Mouse (Mus musculus): Measurements from ENCODE around the gene Itpr3. TPM values are rescaled to one million over a fixed set of nuclear protein-coding genes. Genes with fewer than 3 reads are reported as not detected.

The Itpr3 gene
- polyA plus RNA-seq, 1 experiment = 21.9 TPM

- no peaks in the 10 kb centered on the region for H3K36me3 ChIP-seq (ENCODE audit: control insufficient read depth, insufficient read depth, low read length, poor library complexity, severe bottlenecking)
- H3K9me3 ChIP-seq (replicated peaks; ENCODE audit: control insufficient read depth, insufficient read depth, low read length, poor library complexity, severe bottlenecking) = no peaks in the 10 kb centered on the region
- H3K4me1 ChIP-seq (ENCODE audit: control insufficient read depth, insufficient read depth, low read length) = peaks cover 2% of the 10 kb centered on the region
- no peak overlapping the region for H3K9ac ChIP-seq (ENCODE audit: low read depth, poor library complexity, severe bottlenecking)
- TF ChIP-seq CTCF (IDR thresholded peaks at IDR 0.05; ENCODE audit: low read depth, low read length) = no peak
- no peak for TF ChIP-seq EP300 (IDR thresholded peaks at IDR 0.05; ENCODE audit: insufficient read depth, low read depth, low read length)
- TF ChIP-seq POLR2A (IDR thresholded peaks at IDR 0.05; ENCODE audit: insufficient read depth, low read length) = no peak
- H3K27ac ChIP-seq (ENCODE audit: insufficient read depth, low read length) = no peak overlapping the region
- H3K4me3 ChIP-seq (ENCODE audit: low read depth, low read length) = no peak overlapping the region
- H3K27me3 ChIP-seq (ENCODE audit: control insufficient read depth, insufficient read depth, low read length, poor library complexity, severe bottlenecking) = no peaks in the 10 kb centered on the region
Observed at GRCm38 (mm10) chr17:27073126-27073525, 16.0 kb downstream of the Itpr3 start.

DNA sequence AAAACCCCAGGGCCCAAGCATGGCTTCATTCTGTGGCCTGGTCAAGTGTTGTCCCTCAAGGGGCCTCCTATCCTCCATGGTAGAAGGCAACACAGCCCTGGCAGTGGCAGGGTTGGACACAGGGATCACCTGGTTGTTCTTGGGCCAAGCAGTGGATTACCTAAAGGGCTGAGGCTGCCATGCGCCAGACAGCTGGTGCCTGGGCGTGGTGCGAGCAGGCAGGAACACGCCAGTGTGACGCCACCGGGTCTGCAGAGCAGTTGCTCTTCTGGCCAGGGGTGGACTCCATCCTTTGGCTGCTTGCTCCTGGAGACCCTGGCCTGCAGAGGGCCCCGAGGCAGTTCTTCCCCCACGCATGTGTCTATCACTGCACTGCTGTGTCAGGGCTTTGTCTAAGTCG lies 16.7 kb downstream of the Itpr3 start:
- Histone ChIP-seq H3K4me1 (ENCODE audit: control insufficient read depth, insufficient read depth, low read length) (peaks cover 4% of the 10 kb centered on the region), H3K4me3 (ENCODE audit: low read depth, low read length) (no peak overlapping the region), H3K9ac (ENCODE audit: low read depth, poor library complexity, severe bottlenecking) (no peak overlapping the region), H3K27me3 (ENCODE audit: control insufficient read depth, insufficient read depth, low read length, poor library complexity, severe bottlenecking) (no peaks in the 10 kb centered on the region), H3K9me3 (replicated peaks; ENCODE audit: control insufficient read depth, insufficient read depth, low read length, poor library complexity, severe bottlenecking) (no peaks in the 10 kb centered on the region), H3K27ac (ENCODE audit: insufficient read depth, low read length) (no peak overlapping the region), H3K36me3 (ENCODE audit: control insufficient read depth, insufficient read depth, low read length, poor library complexity, severe bottlenecking) (no peaks in the 10 kb centered on the region)
- no peak for TF ChIP-seq POLR2A (IDR thresholded peaks at IDR 0.05; ENCODE audit: insufficient read depth, low read length)
- no peak for TF ChIP-seq EP300 (IDR thresholded peaks at IDR 0.05; ENCODE audit: insufficient read depth, low read depth, low read length)
- TF ChIP-seq CTCF (IDR thresholded peaks at IDR 0.05; ENCODE audit: low read depth, low read length) = no peak

GRCm38 (mm10) chr17:27074236-27074635 lies 17.1 kb downstream of the Itpr3 start:
- TF ChIP-seq EP300 (IDR thresholded peaks at IDR 0.05; ENCODE audit: insufficient read depth, low read depth, low read length) (no peak), POLR2A (IDR thresholded peaks at IDR 0.05; ENCODE audit: insufficient read depth, low read length) (no peak), CTCF (IDR thresholded peaks at IDR 0.05; ENCODE audit: low read depth, low read length) (no peak)
- H3K36me3 ChIP-seq (ENCODE audit: control insufficient read depth, insufficient read depth, low read length, poor library complexity, severe bottlenecking) = no peaks in the 10 kb centered on the region
- no peak overlapping the region for H3K27ac ChIP-seq (ENCODE audit: insufficient read depth, low read length)
- H3K4me3 ChIP-seq (ENCODE audit: low read depth, low read length) = no peak overlapping the region
- no peaks in the 10 kb centered on the region for H3K27me3 ChIP-seq (ENCODE audit: control insufficient read depth, insufficient read depth, low read length, poor library complexity, severe bottlenecking)
- H3K9me3 ChIP-seq (replicated peaks; ENCODE audit: control insufficient read depth, insufficient read depth, low read length, poor library complexity, severe bottlenecking) = no peaks in the 10 kb centered on the region
- peaks cover 5% of the 10 kb centered on the region for H3K4me1 ChIP-seq (ENCODE audit: control insufficient read depth, insufficient read depth, low read length)
- no peak overlapping the region for H3K9ac ChIP-seq (ENCODE audit: low read depth, poor library complexity, severe bottlenecking)

DNA sequence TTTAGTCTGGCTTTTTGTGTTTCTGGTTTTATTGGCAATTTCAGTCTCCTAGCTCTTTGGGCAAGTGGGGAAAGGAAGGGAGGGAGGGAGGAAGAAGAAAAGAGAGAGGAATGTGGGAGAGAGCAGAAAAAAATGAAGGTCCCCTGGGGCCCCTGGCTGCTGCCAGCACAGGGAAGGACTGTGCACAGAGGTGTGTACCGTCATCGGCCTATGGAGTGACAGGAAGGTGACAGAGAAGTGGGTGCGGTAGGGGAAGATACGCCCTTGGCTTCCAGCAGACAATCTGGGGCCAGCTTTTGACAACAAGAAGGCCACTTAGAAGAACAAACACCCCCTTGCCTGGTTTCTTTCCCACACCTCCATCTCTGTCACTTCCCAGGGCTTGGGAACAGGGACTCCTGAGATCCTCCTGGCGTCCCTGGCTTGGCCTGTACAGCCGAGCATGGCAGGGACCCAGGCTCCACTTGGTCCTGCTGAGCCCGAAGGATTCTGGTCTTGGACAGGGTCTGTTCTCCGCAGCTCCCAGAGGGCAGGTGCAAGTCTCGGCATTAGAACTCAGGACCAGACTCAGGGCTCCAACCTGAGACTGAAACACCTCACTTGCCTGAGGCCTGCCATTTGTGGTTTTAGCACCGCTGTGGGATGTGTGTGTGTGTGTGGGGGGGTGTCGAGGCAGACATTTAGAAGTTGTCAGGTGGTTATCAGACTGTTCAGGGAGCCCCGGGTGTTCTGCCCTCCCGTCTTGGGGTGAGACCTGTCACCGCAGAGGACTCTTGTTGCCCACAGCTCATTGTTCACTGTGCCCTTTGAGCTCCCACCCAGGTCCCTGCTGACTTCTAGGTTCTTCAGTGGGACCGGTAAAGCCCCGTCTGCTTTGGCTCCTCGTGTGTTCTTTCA lies 18.0 kb downstream of the Itpr3 start:
- TF ChIP-seq POLR2A (IDR thresholded peaks at IDR 0.05; ENCODE audit: insufficient read depth, low read length) (no peak), CTCF (IDR thresholded peaks at IDR 0.05; ENCODE audit: low read depth, low read length) (no peak), EP300 (IDR thresholded peaks at IDR 0.05; ENCODE audit: insufficient read depth, low read depth, low read length) (no peak)
- H3K9ac ChIP-seq (ENCODE audit: low read depth, poor library complexity, severe bottlenecking) = no peak overlapping the region
- H3K27ac ChIP-seq (ENCODE audit: insufficient read depth, low read length) = no peak overlapping the region
- H3K27me3 ChIP-seq (ENCODE audit: control insufficient read depth, insufficient read depth, low read length, poor library complexity, severe bottlenecking) = no peaks in the 10 kb centered on the region
- peaks cover 3% of the 10 kb centered on the region for H3K4me1 ChIP-seq (ENCODE audit: control insufficient read depth, insufficient read depth, low read length)
- H3K36me3 ChIP-seq (ENCODE audit: control insufficient read depth, insufficient read depth, low read length, poor library complexity, severe bottlenecking) = no peaks in the 10 kb centered on the region
- H3K9me3 ChIP-seq (replicated peaks; ENCODE audit: control insufficient read depth, insufficient read depth, low read length, poor library complexity, severe bottlenecking) = no peaks in the 10 kb centered on the region
- no peak overlapping the region for H3K4me3 ChIP-seq (ENCODE audit: low read depth, low read length)

DNA sequence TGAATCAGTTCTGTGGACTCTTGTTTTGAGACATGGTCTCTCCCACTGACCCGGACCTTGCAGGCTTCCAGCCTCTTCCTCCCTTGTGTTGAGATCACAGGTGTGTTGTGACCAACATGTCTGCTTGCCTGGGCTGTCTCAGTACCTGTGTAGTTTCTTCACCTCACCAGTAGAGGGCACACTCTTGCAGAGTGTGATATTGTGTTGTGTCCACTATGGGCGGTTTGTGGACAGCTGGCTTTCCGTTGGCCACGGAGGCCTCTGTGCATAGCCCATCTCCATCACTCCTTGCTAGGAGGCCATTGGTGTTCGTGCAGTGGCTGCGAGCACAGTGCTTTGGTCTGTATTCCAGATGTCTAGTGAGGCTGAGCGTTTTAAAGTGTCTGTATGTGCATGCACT lies 20.0 kb downstream of the Itpr3 start:
- H3K27me3 ChIP-seq (ENCODE audit: control insufficient read depth, insufficient read depth, low read length, poor library complexity, severe bottlenecking) = no peaks in the 10 kb centered on the region
- H3K4me1 ChIP-seq (ENCODE audit: control insufficient read depth, insufficient read depth, low read length) = peaks cover 7% of the 10 kb centered on the region
- no peaks in the 10 kb centered on the region for H3K36me3 ChIP-seq (ENCODE audit: control insufficient read depth, insufficient read depth, low read length, poor library complexity, severe bottlenecking)
- TF ChIP-seq EP300 (IDR thresholded peaks at IDR 0.05; ENCODE audit: insufficient read depth, low read depth, low read length) = no peak
- TF ChIP-seq CTCF (IDR thresholded peaks at IDR 0.05; ENCODE audit: low read depth, low read length) = peak; percentile 25
- H3K9me3 ChIP-seq (replicated peaks; ENCODE audit: control insufficient read depth, insufficient read depth, low read length, poor library complexity, severe bottlenecking) = no peaks in the 10 kb centered on the region
- H3K27ac ChIP-seq (ENCODE audit: insufficient read depth, low read length) = no peak overlapping the region
- H3K4me3 ChIP-seq (ENCODE audit: low read depth, low read length) = no peak overlapping the region
- H3K9ac ChIP-seq (ENCODE audit: low read depth, poor library complexity, severe bottlenecking) = no peak overlapping the region

DNA sequence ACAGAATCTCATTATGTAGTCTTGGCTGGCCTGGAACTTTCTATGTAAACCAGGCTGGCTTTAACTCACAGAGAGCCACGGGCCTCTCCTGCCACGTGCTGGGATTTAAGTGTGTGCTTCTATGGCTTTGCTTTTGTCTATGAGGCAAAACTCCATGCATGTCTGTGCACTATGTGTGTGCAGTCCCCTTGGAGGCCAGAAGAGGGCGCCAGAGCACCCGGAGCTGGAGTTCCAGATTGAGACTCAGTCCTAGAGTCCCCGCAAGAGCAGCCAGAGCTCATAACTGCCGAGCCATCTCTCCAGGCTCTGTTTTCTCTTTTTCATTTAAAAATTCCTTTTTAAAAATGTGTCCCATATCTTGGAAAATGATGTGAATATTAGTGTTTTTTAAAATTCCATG lies 20.8 kb downstream of the Itpr3 start:
- Histone ChIP-seq H3K9me3 (replicated peaks; ENCODE audit: control insufficient read depth, insufficient read depth, low read length, poor library complexity, severe bottlenecking) (no peaks in the 10 kb centered on the region), H3K4me1 (ENCODE audit: control insufficient read depth, insufficient read depth, low read length) (peaks cover 7% of the 10 kb centered on the region), H3K4me3 (ENCODE audit: low read depth, low read length) (no peak overlapping the region), H3K27me3 (ENCODE audit: control insufficient read depth, insufficient read depth, low read length, poor library complexity, severe bottlenecking) (no peaks in the 10 kb centered on the region), H3K9ac (ENCODE audit: low read depth, poor library complexity, severe bottlenecking) (no peak overlapping the region), H3K27ac (ENCODE audit: insufficient read depth, low read length) (no peak overlapping the region), H3K36me3 (ENCODE audit: control insufficient read depth, insufficient read depth, low read length, poor library complexity, severe bottlenecking) (no peaks in the 10 kb centered on the region)
- no peak for TF ChIP-seq EP300 (IDR thresholded peaks at IDR 0.05; ENCODE audit: insufficient read depth, low read depth, low read length)
- TF ChIP-seq CTCF (IDR thresholded peaks at IDR 0.05; ENCODE audit: low read depth, low read length) = peak; percentile 51
- TF ChIP-seq POLR2A (IDR thresholded peaks at IDR 0.05; ENCODE audit: insufficient read depth, low read length) = no peak

Measured in ES-Bruce4 (cell line).